Mouse (Mus musculus): ENCODE measurements at regions not wholly inside any gene's neighbourhood (a gene's known extent, or its start where the extent isn't known, plus 50 kb on each side); places are given as distances from the start of the nearest gene placed in this dataset.
A peak's percentile ranks its signal among the peaks of the same experiment; 100 is the strongest.
"Not testable (repeated sequence)": the region's sequence is repeated elsewhere in the genome, so short reads cannot be mapped to it uniquely, and the experiment has no call there.

DNA sequence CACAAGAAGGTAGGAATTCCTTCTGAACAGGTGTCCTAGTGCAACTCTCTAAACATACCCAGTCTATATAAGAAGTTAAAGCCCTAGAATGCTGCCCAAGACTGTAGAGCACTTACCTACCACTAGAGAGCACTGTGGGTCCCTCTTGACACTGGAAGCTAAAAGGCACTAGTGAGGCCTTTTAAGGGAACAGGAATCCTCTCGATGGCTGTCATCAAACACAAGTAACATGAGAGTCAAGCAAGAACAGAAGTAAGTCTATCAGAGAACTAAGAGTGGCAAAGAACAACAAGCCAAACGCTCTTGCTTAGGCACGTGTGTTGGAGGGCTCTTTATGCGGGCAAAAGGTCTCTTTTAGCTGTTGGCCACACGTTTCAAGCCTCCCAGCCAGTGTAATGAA is 123.8 kb upstream of the G530012D18Rik start:
- intact Hi-C loops (cut with DNase I); DNase-seq (ENCODE audit: extremely low spot score in 1 of 2, low spot score in 2 of 2): not testable (repeated sequence)

- intact Hi-C loops (cut with DNase I); DNase-seq (ENCODE audit: extremely low spot score in 1 of 2, low spot score in 2 of 2): not testable (repeated sequence)
These were observed 122.1 kb upstream of the G530012D18Rik start for GRCm38 (mm10) chr1:85453350-85453749.

DNA sequence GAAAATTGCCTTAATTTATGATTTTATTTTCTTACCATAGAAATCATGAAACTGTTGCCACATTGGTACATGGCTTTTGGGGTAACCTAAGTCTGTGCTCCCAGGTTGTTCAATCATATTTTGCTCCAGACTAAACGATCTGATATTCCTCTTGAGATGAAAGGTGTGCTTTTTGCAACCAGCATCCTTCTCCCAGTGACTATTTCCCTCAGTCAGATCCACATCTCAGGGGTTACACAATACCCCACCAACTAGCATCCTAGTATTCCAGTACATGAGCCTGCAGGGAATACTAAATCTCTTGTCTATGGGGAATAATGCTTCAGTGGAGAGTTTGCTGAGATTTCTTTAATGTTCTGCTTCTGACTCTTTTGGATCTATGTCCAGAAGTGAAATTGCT is 118.8 kb upstream of the G530012D18Rik start:
- DNase-seq (ENCODE audit: extremely low spot score in 1 of 2, low spot score in 2 of 2); intact Hi-C loops (cut with DNase I): not testable (repeated sequence)

GRCm38 (mm10) chr1:85457731-85458130 is 117.7 kb upstream of the G530012D18Rik start:
- DNase-seq (ENCODE audit: extremely low spot score in 1 of 2, low spot score in 2 of 2); intact Hi-C loops (cut with DNase I): not testable (repeated sequence)

DNA sequence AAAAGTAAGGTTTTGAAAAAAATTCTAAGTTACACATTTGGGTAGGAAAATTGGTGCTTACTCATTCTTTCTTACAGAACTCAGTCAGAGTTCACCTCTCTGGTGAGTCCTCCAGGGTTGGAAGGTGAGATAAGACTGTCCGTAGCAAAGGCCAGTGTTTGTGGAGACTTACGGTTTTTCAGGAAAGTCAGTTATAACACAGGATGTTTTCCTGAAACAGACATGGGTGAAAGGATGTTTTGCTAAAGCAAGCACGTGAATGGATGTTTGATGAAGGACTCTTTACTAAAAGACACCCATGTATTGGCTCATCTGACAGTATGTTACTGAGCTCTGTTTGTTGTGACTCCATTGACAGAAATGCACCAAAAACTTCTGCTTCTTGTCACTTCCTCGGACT is 113.4 kb upstream of the G530012D18Rik start:
- intact Hi-C loops (cut with DNase I); DNase-seq (ENCODE audit: extremely low spot score in 1 of 2, low spot score in 2 of 2): not testable (repeated sequence)

DNA sequence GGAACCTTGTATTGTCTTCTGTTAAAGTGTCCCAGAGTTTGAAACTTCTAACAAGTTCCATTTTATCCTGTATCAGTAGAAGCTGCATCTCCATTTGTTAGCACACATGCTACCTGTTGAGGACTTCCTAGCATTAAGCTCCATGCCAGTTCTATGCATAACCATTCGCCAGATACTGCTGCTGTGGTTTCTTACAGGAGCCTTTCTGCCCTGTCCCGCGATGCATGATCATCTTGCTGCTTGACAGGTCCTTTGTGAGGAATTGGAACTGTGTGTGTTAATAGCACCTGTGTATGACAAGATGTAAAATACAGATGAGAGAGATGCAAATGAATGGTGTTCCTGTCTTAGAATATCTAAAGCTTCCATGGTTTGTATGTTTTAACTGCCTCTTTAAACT is 96.4 kb upstream of the G530012D18Rik start:
- intact Hi-C loops (cut with DNase I) = not testable (repeated sequence)
- DNase-seq (ENCODE audit: extremely low spot score in 1 of 2, low spot score in 2 of 2) = peak in 1 of 2 experiments; percentile 20

DNA sequence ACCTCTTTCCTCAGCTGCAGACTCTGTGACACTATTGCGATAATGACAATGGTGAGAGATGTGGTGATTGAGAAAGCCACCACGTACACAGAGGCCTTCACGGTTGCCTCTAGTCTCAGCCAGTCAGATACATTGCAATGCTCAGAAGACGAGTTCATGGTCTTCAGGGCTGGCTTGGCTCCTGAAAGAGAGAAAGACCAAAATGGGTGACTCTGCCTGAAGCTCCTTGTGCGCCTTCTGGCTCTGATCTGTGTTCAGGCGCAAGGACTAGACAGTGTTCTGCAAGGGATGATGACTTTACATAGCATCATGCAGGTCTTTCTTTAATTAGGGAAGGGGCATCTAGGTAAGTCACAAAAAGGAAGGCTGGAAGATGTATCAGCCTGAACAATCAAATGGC is 90.5 kb upstream of the G530012D18Rik start:
- DNase-seq (ENCODE audit: extremely low spot score in 1 of 2, low spot score in 2 of 2); intact Hi-C loops (cut with DNase I): not testable (repeated sequence)

- intact Hi-C loops (cut with DNase I); DNase-seq (ENCODE audit: extremely low spot score in 1 of 2, low spot score in 2 of 2): not testable (repeated sequence)
These were observed 75.5 kb upstream of the G530012D18Rik start for GRCm38 (mm10) chr1:85499931-85500330.

DNA sequence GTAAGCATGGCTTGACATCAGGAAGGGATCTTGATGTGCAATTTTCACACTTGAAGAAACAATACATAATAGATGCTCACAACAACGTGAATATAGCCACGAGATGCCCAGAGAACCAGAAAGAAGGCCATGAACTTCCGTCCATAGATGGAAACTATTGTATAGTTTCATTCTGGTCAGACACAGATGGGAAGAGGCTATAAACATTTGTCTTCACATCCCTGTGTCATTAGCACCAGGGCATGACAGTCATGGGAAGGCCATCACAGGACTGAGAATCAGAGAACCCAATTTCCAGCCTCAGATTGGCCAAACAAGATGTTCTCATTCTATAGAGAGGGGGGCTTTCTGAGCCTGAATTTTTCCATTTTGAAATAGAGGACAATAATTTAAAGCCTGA is 74.2 kb upstream of the G530012D18Rik start:
- intact Hi-C loops (cut with DNase I); DNase-seq (ENCODE audit: extremely low spot score in 1 of 2, low spot score in 2 of 2): not testable (repeated sequence)

All from left cerebral cortex, postnatal 10 days (tissue).